Mouse (Mus musculus) heart, embryonic 11.5 days (tissue): ENCODE data around the gene Chchd10. TPM values are rescaled to one million over a fixed set of nuclear protein-coding genes. Genes with fewer than 3 reads are reported as not detected.

Experiments used
- ATAC-seq: fragments of 200-750 bp; cut with Nextera tagmentation; replicated peaks from 2 replicates; pipeline ENCODE4 v1.8.0; 2017; ENCODE audit warnings: moderate library complexity; ENCODE audit not compliant: insufficient number of reproducible peaks, low FRiP score, low TSS enrichment
- H3K27ac ChIP-seq: fragments of 300-500 bp; sonication (generic); 2 replicates; pipeline ENCODE4 v1.5.1; 2014; ENCODE audit warnings: mild to moderate bottlenecking, low read depth, low read length
- H3K27me3 ChIP-seq: fragments of 300-500 bp; sonication (generic); 2 replicates; pipeline ENCODE4 v1.6.1; 2014; ENCODE audit warnings: mild to moderate bottlenecking, low read length, mixed read lengths; ENCODE audit not compliant: control insufficient read depth, insufficient read depth
- H3K36me3 ChIP-seq: fragments of 300-500 bp; sonication (generic); 2 replicates; pipeline ENCODE4 v1.6.1; 2014; ENCODE audit warnings: mild to moderate bottlenecking, low read length, moderate library complexity, mixed read lengths; ENCODE audit not compliant: control insufficient read depth, insufficient read depth
- H3K4me1 ChIP-seq: fragments of 300-500 bp; sonication (generic); 2 replicates; pipeline ENCODE4 v1.6.1; 2014; ENCODE audit warnings: low read length; ENCODE audit not compliant: control insufficient read depth, insufficient read depth
- H3K4me2 ChIP-seq: fragments of 300-500 bp; sonication (generic); 2 replicates; pipeline ENCODE4 v1.6.1; 2014; ENCODE audit warnings: mild to moderate bottlenecking, moderate library complexity
- H3K4me3 ChIP-seq: fragments of 300-500 bp; sonication (generic); 2 replicates; pipeline ENCODE4 v1.5.1; 2014; ENCODE audit warnings: low read depth, low read length
- H3K9ac ChIP-seq: fragments of 300-500 bp; sonication (generic); 2 replicates; pipeline ENCODE4 v1.6.1; 2014; ENCODE audit warnings: mild to moderate bottlenecking, low read depth, low read length, moderate library complexity
- H3K9me3 ChIP-seq: fragments of 300-500 bp; sonication (generic); replicated peaks from 2 replicates; pipeline ENCODE4 v1.6.1; 2016; ENCODE audit warnings: low read length; ENCODE audit not compliant: control insufficient read depth
- WGBS: fragments of 180-500 bp; shearing (Covaris S2); extraction: QIAGEN DNeasy Blood & Tissue Kit; methylation state at CpG from one replicate; pipeline ENCODE4 v1.1.7; 2014; ENCODE audit not compliant: insufficient replicate concordance; 5-methylcytosine and 5-hydroxymethylcytosine counted together
- polyA plus RNA-seq: library from polyadenylated mRNA; unstranded; fragments of >200 nt; fragmentation: Nextera tagmentation; extraction: Ambion mirVana; gene quantifications from 2 replicates; pipeline ENCODE4 v1.2.1, GENCODE M21; 2014

The Chchd10 gene
- polyA plus RNA-seq, 1 experiment from 2014 or later, result 414 TPM

- peak overlapping the region; percentile 68 for H3K9ac ChIP-seq
- H3K9me3 ChIP-seq, result no peaks in the 10 kb centered on the region
- ATAC-seq, result 0 out of 2 replicates have a peak, but pooled peaks have one; percentile 13
- no peaks in the 10 kb centered on the region for H3K36me3 ChIP-seq
- peak overlapping the region; percentile 57 for H3K4me3 ChIP-seq
- no peaks in the 10 kb centered on the region for H3K4me1 ChIP-seq
- 2% methylated on average over 22 of the region's 23 CpGs for WGBS
- H3K4me2 ChIP-seq, result peak overlapping the region; percentile 98
- H3K27me3 ChIP-seq, result peaks cover 11% of the 10 kb centered on the region
- no peak overlapping the region for H3K27ac ChIP-seq
Measured at GRCm38 (mm10) chr10:75950791-75951210, 17.9 kb downstream of the Chchd10 start.

- no peaks in the 10 kb centered on the region for H3K4me1 ChIP-seq
- no peaks in the 10 kb centered on the region for H3K9me3 ChIP-seq
- no peak for ATAC-seq
- H3K4me2 ChIP-seq, result peak overlapping the region; percentile 98
- WGBS, result 4% methylated on average over 13 of the region's 13 CpGs
- peaks cover 11% of the 10 kb centered on the region for H3K27me3 ChIP-seq
- peak overlapping the region; percentile 57 for H3K4me3 ChIP-seq
- H3K9ac ChIP-seq, result peak overlapping the region; percentile 68
- H3K27ac ChIP-seq, result no peak overlapping the region
- no peaks in the 10 kb centered on the region for H3K36me3 ChIP-seq
Measured at GRCm38 (mm10) chr10:75951424-75952050, 18.6 kb downstream of the Chchd10 start.

GRCm38 (mm10) chr10:75954381-75954811, 21.5 kb downstream of the Chchd10 start, which contains the start of gene Gm5134:
TSS of gene Gm5134 (plus strand) at chr10:75954514.
- Histone ChIP-seq H3K36me3 (no peaks in the 10 kb centered on the region), H3K4me3 (0 out of 2 replicates have a peak within 1 kb of the TSS, but pooled peaks have one; percentile 23), H3K4me2 (peak within 1 kb of the TSS; percentile 64), H3K9ac (0 out of 2 replicates have a peak within 1 kb of the TSS, but pooled peaks have one; percentile 40), H3K27ac (no peak within 1 kb of the TSS), H3K4me1 (no peaks in the 10 kb centered on the region), H3K27me3 (peaks cover 11% of the 10 kb centered on the region), H3K9me3 (no peaks in the 10 kb centered on the region)
- 20% methylated on average over 20 of the region's 20 CpGs for WGBS
- peak; percentile 33; the same call in 1 of the 2 replicates for ATAC-seq

GRCm38 (mm10) chr10:75973846-75974245, 40.9 kb downstream of the Chchd10 start:
- ATAC-seq, result no peak
- Histone ChIP-seq H3K27me3 (no peaks in the 10 kb centered on the region), H3K27ac (no peak overlapping the region), H3K4me1 (no peaks in the 10 kb centered on the region), H3K9ac (no peak overlapping the region), H3K4me2 (no peak overlapping the region), H3K36me3 (no peaks in the 10 kb centered on the region), H3K9me3 (no peaks in the 10 kb centered on the region), H3K4me3 (no peak overlapping the region)
- 83% methylated on average over 10 of the region's 10 CpGs for WGBS

GRCm38 (mm10) chr10:75975216-75975615, 42.3 kb downstream of the Chchd10 start:
- H3K36me3 ChIP-seq, result no peaks in the 10 kb centered on the region
- 76% methylated on average over 5 of the region's 5 CpGs for WGBS
- H3K4me3 ChIP-seq, result no peak overlapping the region
- no peak overlapping the region for H3K4me2 ChIP-seq
- no peak overlapping the region for H3K9ac ChIP-seq
- ATAC-seq, result no peak
- H3K9me3 ChIP-seq, result no peaks in the 10 kb centered on the region
- H3K27me3 ChIP-seq, result no peaks in the 10 kb centered on the region
- no peaks in the 10 kb centered on the region for H3K4me1 ChIP-seq
- H3K27ac ChIP-seq, result no peak overlapping the region

- 45% methylated on average over 10 of the region's 10 CpGs for WGBS
- no peak overlapping the region for H3K9ac ChIP-seq
- H3K4me2 ChIP-seq, result no peak overlapping the region
- no peak overlapping the region for H3K27ac ChIP-seq
- no peaks in the 10 kb centered on the region for H3K36me3 ChIP-seq
- no peaks in the 10 kb centered on the region for H3K4me1 ChIP-seq
- no peak for ATAC-seq
- H3K4me3 ChIP-seq, result no peak overlapping the region
- H3K27me3 ChIP-seq, result no peaks in the 10 kb centered on the region
- H3K9me3 ChIP-seq, result no peaks in the 10 kb centered on the region
Measured at GRCm38 (mm10) chr10:75978119-75978834, 45.3 kb downstream of the Chchd10 start.

- Histone ChIP-seq H3K4me3 (no peak overlapping the region), H3K9ac (no peak overlapping the region)
- WGBS, result 83% methylated on average over 5 of the region's 5 CpGs
Measured at GRCm38 (mm10) chr10:75978835-75979157, 45.9 kb downstream of the Chchd10 start.

GRCm38 (mm10) chr10:75979432-75979831, 46.5 kb downstream of the Chchd10 start:
- WGBS, result 82% methylated on average over 3 of the region's 3 CpGs
- Histone ChIP-seq H3K9me3 (no peaks in the 10 kb centered on the region), H3K9ac (no peak overlapping the region), H3K36me3 (no peaks in the 10 kb centered on the region), H3K4me1 (no peaks in the 10 kb centered on the region), H3K4me3 (no peak overlapping the region), H3K27ac (no peak overlapping the region), H3K4me2 (no peak overlapping the region), H3K27me3 (no peaks in the 10 kb centered on the region)
- ATAC-seq, result no peak

More at GRCm38 (mm10) chr10:75978835-75979157, 45.9 kb downstream of the Chchd10 start:
- Histone ChIP-seq H3K4me2 (no peak overlapping the region), H3K27me3 (no peaks in the 10 kb centered on the region), H3K9me3 (no peaks in the 10 kb centered on the region), H3K36me3 (no peaks in the 10 kb centered on the region), H3K27ac (no peak overlapping the region), H3K4me1 (no peaks in the 10 kb centered on the region)
- ATAC-seq, result no peak
